8 mouse cellular contexts compared by ENCODE assay signal in the genomic region with DNA sequence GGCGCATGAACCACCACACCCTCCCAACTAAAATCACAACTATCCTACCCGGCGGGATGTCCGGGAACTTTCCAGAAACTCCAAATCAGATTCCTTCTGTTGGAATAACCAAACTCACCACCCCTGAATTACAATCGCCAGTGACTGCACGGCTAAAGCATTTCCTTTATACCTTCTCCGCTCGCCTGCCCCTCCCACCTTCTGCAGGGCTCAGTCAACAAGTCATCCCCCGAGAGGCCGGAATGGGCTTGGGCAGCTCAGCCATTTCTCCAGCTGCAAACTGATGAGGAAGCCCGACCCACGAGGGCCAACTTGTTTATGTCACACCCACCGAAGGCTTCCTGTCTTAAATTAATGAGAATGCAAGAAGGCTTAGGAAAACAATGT.
DNase-seq lines count a peak whose midpoint lies in the region; ATAC-seq and TF ChIP-seq lines count a peak whose summit lies in the region.

No protein-coding gene starts in this region.

- no peak overlapping the region for H3K27ac ChIP-seq in olfactory bulb, adult 2 months (ENCODE audit: insufficient read depth, low read depth, low read length)

- no peak for TF ChIP-seq CTCF in olfactory bulb, adult 2 months (IDR thresholded peaks at IDR 0.05; ENCODE audit: insufficient read depth, low read depth, low read length)

- DNase-seq in R1 (ENCODE audit: low read depth, low spot score), result peak; percentile 97
- DNase-seq in embryo, embryonic 10.5 days (ENCODE audit: low spot score), result peak; percentile 66
- peak; percentile 99 for DNase-seq in heart, adult 11 months
- peak; percentile 76 for DNase-seq in kidney, adult 11 months
- DNase-seq in lung, adult 18-20 months, result peak; percentile 83 to 88
- no peak for DNase-seq in left cerebral cortex, adult 8-10 months (ENCODE audit: low spot score in 2 of 2)

- TF ChIP-seq POLR2A in olfactory bulb, adult 2 months (IDR thresholded peaks at IDR 0.05; ENCODE audit: insufficient read depth, low read depth, low read length), result no peak

- ATAC-seq in erythroid progenitor cell, adult 5-6 weeks (replicated peaks; ENCODE audit: low FRiP score, poor library complexity, severe bottlenecking), result no peak

- peaks cover 16% of the 10 kb centered on the region for H3K4me1 ChIP-seq in olfactory bulb, adult 2 months (ENCODE audit: control insufficient read depth, insufficient read depth, low read length)

- H3K4me3 ChIP-seq in olfactory bulb, adult 2 months (ENCODE audit: insufficient read depth, low read depth, low read length), result peak overlapping the region; percentile 34

- WGBS in olfactory bulb, adult 2 months, result 24% methylated on average over 13 of the region's 13 CpGs

Comparison
In these comparisons a context has a peak if more than half of its experiments do, and no peak if none do; other contexts are left out.
1. DNase-seq: peak in R1 (single experiment), embryo, embryonic 10.5 days (single experiment), heart, adult 11 months (single experiment), kidney, adult 11 months (single experiment) and lung, adult 18-20 months (2 of 2); none in left cerebral cortex, adult 8-10 months (0 of 2).